Mouse (Mus musculus): Measurements from ENCODE around the gene Rgl1. TPM values are rescaled to one million over a fixed set of nuclear protein-coding genes. Genes with fewer than 3 reads are reported as not detected.

The Rgl1 gene
- polyA plus RNA-seq, 1 experiment from 2014 or later = 36.3 TPM

DNA sequence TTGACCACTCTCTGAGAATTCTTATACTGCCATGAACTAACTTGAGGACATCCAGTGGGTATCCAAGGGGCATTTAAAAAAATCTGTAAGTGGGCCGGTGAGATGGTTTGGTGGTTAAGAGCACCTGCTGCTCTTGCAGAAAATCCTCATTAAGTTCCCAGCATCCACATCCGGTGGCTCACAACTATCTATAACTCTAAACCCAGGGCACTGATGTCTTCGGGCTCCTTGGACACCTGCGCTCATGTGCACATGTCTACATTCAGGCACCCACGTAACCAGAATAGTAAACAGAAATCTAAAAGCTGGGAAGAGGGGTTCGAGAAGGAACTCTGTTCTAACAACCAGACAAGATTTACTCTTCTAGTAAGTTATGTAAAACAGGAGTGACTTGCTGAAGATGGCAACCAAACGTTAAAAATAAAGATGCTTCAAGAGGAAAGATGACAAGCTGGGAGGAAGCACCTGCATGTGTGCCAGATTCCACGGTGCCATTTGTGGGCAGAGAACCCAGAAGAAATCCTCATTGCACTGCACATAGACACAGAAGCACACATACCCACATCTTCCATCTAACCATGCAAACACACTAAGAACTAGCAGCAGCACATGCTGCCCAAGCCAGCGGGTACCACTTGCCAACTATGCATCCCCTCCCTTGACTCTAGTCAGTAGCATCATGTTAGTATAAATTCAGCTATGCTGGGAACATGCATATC lies 172.2 kb downstream of the Rgl1 start:
- H3K27ac ChIP-seq (replicated peaks) = no peak overlapping the region
- no peak for ATAC-seq (ENCODE audit: insufficient number of reproducible peaks, low FRiP score, low TSS enrichment, low read depth)
- WGBS = 86% methylated on average over 9 of the region's 9 CpGs
- H3K9me3 ChIP-seq (replicated peaks) = no peaks in the 10 kb centered on the region
- no peak overlapping the region for H3K4me3 ChIP-seq (replicated peaks)
- no peak overlapping the region for H3K9ac ChIP-seq
- no peaks in the 10 kb centered on the region for H3K27me3 ChIP-seq
- peaks cover 15% of the 10 kb centered on the region for H3K4me1 ChIP-seq
- H3K4me2 ChIP-seq (replicated peaks) = no peak overlapping the region
- H3K36me3 ChIP-seq = no peaks in the 10 kb centered on the region

DNA sequence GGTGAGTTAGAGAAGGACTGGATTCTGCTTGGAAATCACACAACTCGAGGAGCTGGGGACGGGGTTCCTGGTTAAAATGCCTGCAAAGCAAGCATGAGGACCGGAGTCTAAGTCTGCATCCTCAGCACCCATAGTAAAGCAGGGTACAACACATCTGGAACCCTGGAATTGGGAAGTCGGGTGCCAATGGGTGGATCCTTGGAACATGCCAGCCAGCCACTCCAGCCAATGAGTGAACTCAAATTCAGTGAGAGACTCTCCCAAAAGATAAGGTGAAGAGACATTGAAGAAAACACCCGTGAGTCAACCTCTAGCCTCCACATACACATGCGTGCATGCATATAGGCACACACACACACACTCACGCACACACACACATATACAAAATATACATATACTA lies 172.8 kb downstream of the Rgl1 start:
- Histone ChIP-seq H3K4me2 (replicated peaks) (no peak overlapping the region), H3K36me3 (no peaks in the 10 kb centered on the region), H3K4me3 (replicated peaks) (no peak overlapping the region), H3K4me1 (peaks cover 19% of the 10 kb centered on the region), H3K9me3 (replicated peaks) (no peaks in the 10 kb centered on the region), H3K9ac (no peak overlapping the region), H3K27ac (replicated peaks) (no peak overlapping the region), H3K27me3 (no peaks in the 10 kb centered on the region)
- ATAC-seq (ENCODE audit: insufficient number of reproducible peaks, low FRiP score, low TSS enrichment, low read depth) = no peak
- 91% methylated on average over 7 of the region's 7 CpGs for WGBS

GRCm38 (mm10) chr1:152592609-152593008 lies 173.5 kb downstream of the Rgl1 start:
- no peaks in the 10 kb centered on the region for H3K36me3 ChIP-seq
- H3K27me3 ChIP-seq = no peaks in the 10 kb centered on the region
- no peak overlapping the region for H3K9ac ChIP-seq
- H3K4me2 ChIP-seq (replicated peaks) = no peak overlapping the region
- H3K9me3 ChIP-seq (replicated peaks) = no peaks in the 10 kb centered on the region
- H3K27ac ChIP-seq (replicated peaks) = no peak overlapping the region
- 83% methylated on average over 6 of the region's 6 CpGs for WGBS
- no peak for ATAC-seq (ENCODE audit: insufficient number of reproducible peaks, low FRiP score, low TSS enrichment, low read depth)
- no peak overlapping the region for H3K4me3 ChIP-seq (replicated peaks)
- peaks cover 26% of the 10 kb centered on the region for H3K4me1 ChIP-seq

DNA sequence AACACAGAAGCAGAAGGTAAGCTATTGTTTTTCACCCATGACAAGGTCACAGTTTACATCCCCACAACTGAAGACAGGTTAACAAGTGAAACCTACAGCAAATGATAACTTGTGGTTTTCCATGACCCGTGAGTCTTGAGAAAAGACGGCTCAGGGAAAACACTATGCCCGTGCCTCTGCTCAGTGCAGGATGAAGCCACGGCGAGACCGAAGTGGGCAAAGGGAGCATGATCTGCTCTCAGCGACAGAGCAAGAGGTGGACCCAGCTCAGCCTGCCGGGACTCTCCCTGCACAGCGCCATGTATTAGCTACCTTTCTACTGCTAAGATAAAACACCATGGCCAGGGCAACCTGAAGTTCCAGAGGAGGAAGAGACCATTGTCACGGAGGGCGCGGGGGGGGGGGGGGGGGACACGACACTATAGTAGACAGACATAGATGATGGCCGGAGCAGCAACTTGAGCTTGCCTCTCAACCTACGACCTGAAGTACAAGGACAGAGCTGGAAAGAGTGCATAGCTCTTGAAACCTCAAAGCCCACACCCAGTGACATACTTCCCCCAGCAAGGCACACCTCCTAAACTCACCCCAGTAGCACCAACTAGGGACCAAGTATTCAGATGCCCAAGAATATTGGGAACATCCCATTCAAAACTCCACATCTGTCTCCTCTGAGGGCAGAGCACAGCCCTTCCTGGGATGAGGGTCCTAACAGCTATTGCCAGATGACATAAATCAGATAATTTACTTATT lies 174.2 kb downstream of the Rgl1 start:
- H3K4me1 ChIP-seq = peaks cover 31% of the 10 kb centered on the region
- H3K9me3 ChIP-seq (replicated peaks) = no peaks in the 10 kb centered on the region
- H3K27ac ChIP-seq (replicated peaks) = no peak overlapping the region
- no peak overlapping the region for H3K4me2 ChIP-seq (replicated peaks)
- H3K4me3 ChIP-seq (replicated peaks) = no peak overlapping the region
- WGBS = 87% methylated on average over 14 of the region's 15 CpGs
- H3K36me3 ChIP-seq = no peaks in the 10 kb centered on the region
- no peaks in the 10 kb centered on the region for H3K27me3 ChIP-seq
- no peak overlapping the region for H3K9ac ChIP-seq
- ATAC-seq (ENCODE audit: insufficient number of reproducible peaks, low FRiP score, low TSS enrichment, low read depth) = no peak

DNA sequence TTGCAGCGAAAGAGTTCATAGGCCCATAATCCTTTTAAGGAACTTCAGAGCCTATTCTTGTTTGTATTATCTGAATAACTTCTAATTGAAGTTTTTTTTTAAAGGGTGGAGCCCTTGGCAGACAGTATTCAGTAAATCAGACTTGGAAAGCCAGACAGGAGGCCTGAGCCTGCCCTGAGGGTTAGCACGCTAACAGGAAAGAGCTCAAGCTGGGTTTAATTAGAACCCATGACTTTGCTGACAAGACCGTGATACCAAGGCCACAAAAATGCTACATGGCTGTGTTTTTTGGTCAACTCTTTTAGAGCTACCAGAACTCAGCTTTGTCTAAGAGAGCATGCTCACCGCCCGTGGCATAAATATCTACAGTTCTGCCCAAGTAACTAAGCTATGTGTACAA lies 175.8 kb downstream of the Rgl1 start:
- ATAC-seq (ENCODE audit: insufficient number of reproducible peaks, low FRiP score, low TSS enrichment, low read depth) = no peak

GRCm38 (mm10) chr1:152589331-152589935 lies 176.7 kb downstream of the Rgl1 start:
- H3K27ac ChIP-seq (replicated peaks) = 0 out of 2 replicates have a peak overlapping the region, but pooled peaks have one; percentile 36
- ATAC-seq (ENCODE audit: insufficient number of reproducible peaks, low FRiP score, low TSS enrichment, low read depth) = no peak
- no peak overlapping the region for H3K9ac ChIP-seq
- no peaks in the 10 kb centered on the region for H3K36me3 ChIP-seq
- H3K27me3 ChIP-seq = no peaks in the 10 kb centered on the region
- no peaks in the 10 kb centered on the region for H3K9me3 ChIP-seq (replicated peaks)
- H3K4me1 ChIP-seq = peaks cover 39% of the 10 kb centered on the region
- no peak overlapping the region for H3K4me2 ChIP-seq (replicated peaks)
- no peak overlapping the region for H3K4me3 ChIP-seq (replicated peaks)
- WGBS = 29% methylated on average over 9 of the region's 9 CpGs

More for the DNA sequence above, 175.8 kb downstream of the Rgl1 start:
- Histone ChIP-seq H3K27me3 (no peaks in the 10 kb centered on the region), H3K4me1 (peaks cover 39% of the 10 kb centered on the region), H3K9me3 (replicated peaks) (no peaks in the 10 kb centered on the region), H3K36me3 (no peaks in the 10 kb centered on the region), H3K9ac (no peak overlapping the region), H3K27ac (replicated peaks) (no peak overlapping the region; the same call in 1 of the 2 replicates), H3K4me2 (replicated peaks) (no peak overlapping the region), H3K4me3 (replicated peaks) (no peak overlapping the region)
- 53% methylated on average over 5 of the region's 5 CpGs for WGBS

GRCm38 (mm10) chr1:152587431-152587830 lies 178.7 kb downstream of the Rgl1 start:
- Histone ChIP-seq H3K4me2 (replicated peaks) (peak overlapping the region; percentile 33; the same call in 1 of the 2 replicates), H3K27me3 (no peaks in the 10 kb centered on the region), H3K36me3 (no peaks in the 10 kb centered on the region), H3K27ac (replicated peaks) (peak overlapping the region; percentile 71), H3K4me1 (peaks cover 44% of the 10 kb centered on the region), H3K9ac (no peak overlapping the region), H3K4me3 (replicated peaks) (no peak overlapping the region), H3K9me3 (replicated peaks) (no peaks in the 10 kb centered on the region)
- 39% methylated on average over 3 of the region's 3 CpGs for WGBS
- ATAC-seq (ENCODE audit: insufficient number of reproducible peaks, low FRiP score, low TSS enrichment, low read depth) = no peak

DNA sequence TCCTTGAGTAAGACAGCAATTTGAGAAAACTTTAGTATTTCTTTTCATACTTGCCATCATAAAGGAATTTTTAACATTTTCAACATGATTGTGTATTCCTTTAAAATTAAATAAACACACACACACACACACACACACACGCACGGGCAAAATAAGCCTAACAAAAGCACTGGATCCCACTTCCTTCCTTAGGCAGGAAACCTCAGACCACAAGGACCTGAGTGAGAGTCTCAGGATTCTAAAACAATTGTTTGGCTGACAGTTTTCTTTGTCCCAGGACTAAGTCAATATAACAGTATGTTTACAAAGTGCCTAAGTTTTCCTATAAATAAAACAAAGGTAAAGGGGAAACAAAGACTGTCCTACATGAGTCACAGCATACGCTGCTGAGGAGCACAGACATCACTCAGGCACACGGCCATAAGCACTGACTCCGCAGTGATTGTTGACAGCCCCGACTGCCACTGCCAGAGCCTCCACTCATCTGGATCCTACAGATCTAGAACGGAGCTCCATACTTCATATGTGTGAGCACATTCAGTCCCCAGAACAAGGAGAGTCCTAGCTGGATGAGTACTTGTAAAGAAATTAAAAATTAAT lies 180.7 kb downstream of the Rgl1 start:
- Histone ChIP-seq H3K4me3 (replicated peaks) (no peak overlapping the region), H3K9me3 (replicated peaks) (no peaks in the 10 kb centered on the region), H3K27ac (replicated peaks) (no peak overlapping the region), H3K9ac (no peak overlapping the region), H3K4me1 (peaks cover 50% of the 10 kb centered on the region), H3K4me2 (replicated peaks) (no peak overlapping the region), H3K36me3 (no peaks in the 10 kb centered on the region), H3K27me3 (no peaks in the 10 kb centered on the region)
- 59% methylated on average over 7 of the region's 7 CpGs for WGBS
- ATAC-seq (ENCODE audit: insufficient number of reproducible peaks, low FRiP score, low TSS enrichment, low read depth) = no peak

DNA sequence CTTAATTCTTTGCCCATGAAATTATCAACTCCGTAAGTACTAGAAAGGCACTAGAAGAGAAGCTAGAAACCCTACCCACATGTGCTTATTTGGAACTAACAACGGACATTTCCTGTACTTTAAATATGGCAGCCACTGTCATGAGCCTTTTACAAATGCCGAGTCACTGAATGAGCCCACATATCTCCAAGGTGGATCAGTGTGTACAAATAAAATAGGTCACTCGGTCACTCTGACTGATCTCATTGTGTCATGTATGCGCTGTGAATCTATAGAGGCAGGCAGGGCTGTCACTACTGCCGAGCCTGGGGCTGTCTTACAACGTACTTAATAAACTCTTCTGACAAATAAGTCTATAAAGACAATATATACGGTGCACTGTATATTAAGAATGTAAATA lies 181.2 kb downstream of the Rgl1 start:
- Histone ChIP-seq H3K4me2 (replicated peaks) (no peak overlapping the region), H3K9me3 (replicated peaks) (no peaks in the 10 kb centered on the region), H3K27me3 (no peaks in the 10 kb centered on the region), H3K9ac (no peak overlapping the region), H3K4me3 (replicated peaks) (no peak overlapping the region), H3K27ac (replicated peaks) (no peak overlapping the region), H3K4me1 (peaks cover 46% of the 10 kb centered on the region), H3K36me3 (no peaks in the 10 kb centered on the region)
- ATAC-seq (ENCODE audit: insufficient number of reproducible peaks, low FRiP score, low TSS enrichment, low read depth) = no peak
- 78% methylated on average over 8 of the region's 8 CpGs for WGBS

DNA sequence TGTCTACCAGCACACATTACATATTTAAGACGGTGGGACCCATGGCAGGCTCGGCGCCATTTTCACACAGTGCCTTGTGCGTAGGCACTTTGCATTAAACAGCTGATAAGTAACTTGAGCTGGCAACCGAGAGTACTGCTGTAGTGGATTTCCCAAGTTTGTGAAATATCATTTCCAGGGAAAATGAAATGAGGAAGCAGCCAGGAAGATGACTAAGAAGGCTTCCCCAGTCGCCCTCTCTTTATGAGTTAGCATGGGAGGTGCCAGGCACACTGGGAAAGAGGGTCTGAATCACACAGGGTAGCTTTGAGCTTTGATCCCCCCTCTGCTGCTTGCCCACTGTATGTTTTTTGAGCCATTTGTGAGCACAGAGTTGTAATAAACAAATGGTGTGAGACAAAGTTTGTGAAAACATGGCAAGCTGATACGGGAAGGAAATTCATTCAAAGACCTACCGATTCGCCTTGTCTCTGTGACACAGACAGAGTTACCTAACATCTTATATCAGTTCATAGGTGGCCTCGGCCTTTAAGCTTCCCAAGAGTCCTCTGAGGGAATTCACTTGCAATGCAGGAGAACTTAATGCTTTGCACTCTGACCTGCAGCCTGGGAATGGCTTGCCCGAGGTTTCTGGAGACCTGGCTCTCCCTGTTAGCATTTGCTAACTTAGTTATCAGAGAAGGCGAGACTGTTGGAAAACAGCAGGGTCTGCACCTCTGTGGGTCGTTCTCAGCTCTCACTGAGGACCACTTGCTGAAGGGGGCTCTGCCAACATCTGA lies 184.8 kb downstream of the Rgl1 start:
- Histone ChIP-seq H3K4me1 (peaks cover 35% of the 10 kb centered on the region), H3K27me3 (no peaks in the 10 kb centered on the region), H3K4me2 (replicated peaks) (no peak overlapping the region), H3K9me3 (replicated peaks) (no peaks in the 10 kb centered on the region), H3K9ac (no peak overlapping the region), H3K4me3 (replicated peaks) (no peak overlapping the region), H3K36me3 (no peaks in the 10 kb centered on the region), H3K27ac (replicated peaks) (no peak overlapping the region)
- 69% methylated on average over 13 of the region's 13 CpGs for WGBS
- no peak for ATAC-seq (ENCODE audit: insufficient number of reproducible peaks, low FRiP score, low TSS enrichment, low read depth)

All from embryonic facial prominence, embryonic 15.5 days (tissue).